Mouse (Mus musculus) stomach, postnatal 0 days (tissue): ENCODE results near the gene Swi5.

Source experiments
- CTCF ChIP-seq: IDR thresholded peaks from 2 replicates; pipeline ENCODE4 v1.5.1; 2016; ENCODE audit warnings: antibody characterized with exemption, low read depth, mild to moderate bottlenecking, moderate library complexity
- EP300 ChIP-seq: optimal IDR thresholded peaks from 2 replicates; pipeline ENCODE3; 2016; ENCODE audit warnings: antibody characterized with exemption

DNA sequence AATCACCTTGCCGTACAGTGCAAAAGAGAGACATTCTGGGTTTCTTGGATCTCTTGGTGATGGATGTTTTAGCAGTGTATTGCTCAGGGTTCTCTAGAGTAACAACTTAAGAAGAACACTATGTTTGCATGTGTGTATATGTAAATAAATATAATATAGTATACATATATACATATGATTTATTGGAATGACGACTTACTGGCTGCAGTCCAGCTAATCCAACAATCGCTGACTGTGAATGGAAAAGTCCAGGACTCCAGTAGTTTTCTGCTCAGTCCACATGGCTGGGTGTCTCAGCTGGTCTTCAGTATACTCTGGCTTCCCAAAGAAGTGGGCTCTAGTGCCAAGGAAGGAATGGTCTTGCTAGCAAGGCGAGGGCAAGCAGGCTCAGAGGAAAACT is 50.3 kb downstream of the Swi5 start:
- TF ChIP-seq CTCF (no peak), EP300 (no peak)
